Mouse (Mus musculus): ENCODE data around the gene Xpnpep3.

The Xpnpep3 gene

GRCm38 (mm10) chr15:81482966-81483365 lies 83.0 kb downstream of the Xpnpep3 start:
- no peak for DNase-seq

- no peak for DNase-seq
These were observed 83.8 kb downstream of the Xpnpep3 start for GRCm38 (mm10) chr15:81483691-81484090.

- peak in 1 of 2 experiments; percentile 27 for DNase-seq
These were observed 85.5 kb downstream of the Xpnpep3 start for GRCm38 (mm10) chr15:81485483-81485882.

- DNase-seq, result no peak
These were observed 103.5 kb downstream of the Xpnpep3 start for GRCm38 (mm10) chr15:81503466-81503865.

GRCm38 (mm10) chr15:81503995-81504394 lies 104.1 kb downstream of the Xpnpep3 start:
- DNase-seq, result no peak

Data from kidney, postnatal 36 days (tissue).